Mouse (Mus musculus) midbrain, embryonic 15.5 days (tissue): ENCODE measurements around the gene Ly6g6d. TPM values are rescaled to one million over a fixed set of nuclear protein-coding genes. Genes with fewer than 3 reads are reported as not detected.

Experiments used
- ATAC-seq: fragments of 200-750 bp; cut with Nextera tagmentation; replicated peaks from 2 replicates; pipeline ENCODE4 v1.8.0; 2017; ENCODE audit warnings: moderate TSS enrichment
- H3K27ac ChIP-seq: fragments of 300-500 bp; sonication (generic); 2 replicates; pipeline ENCODE4 v1.5.1; 2015; ENCODE audit warnings: mild to moderate bottlenecking, inconsistent platforms
- H3K27me3 ChIP-seq: fragments of 300-500 bp; sonication (generic); replicated peaks from 2 replicates; pipeline ENCODE4 v1.6.1; 2015; ENCODE audit warnings: inconsistent platforms
- H3K36me3 ChIP-seq: fragments of 300-500 bp; sonication (generic); replicated peaks from 2 replicates; pipeline ENCODE4 v1.6.1; 2015; ENCODE audit warnings: inconsistent platforms
- H3K4me1 ChIP-seq: fragments of 300-500 bp; sonication (generic); 2 replicates; pipeline ENCODE4 v1.6.1; 2015; ENCODE audit warnings: inconsistent platforms
- H3K4me2 ChIP-seq: fragments of 300-500 bp; sonication (generic); 2 replicates; pipeline ENCODE4 v1.6.1; 2015; ENCODE audit warnings: inconsistent platforms, mild to moderate bottlenecking, moderate library complexity
- H3K4me3 ChIP-seq: fragments of 300-500 bp; sonication (generic); 2 replicates; pipeline ENCODE4 v1.5.1; 2015; ENCODE audit warnings: mild to moderate bottlenecking, inconsistent platforms
- H3K9ac ChIP-seq: fragments of 300-500 bp; sonication (generic); 2 replicates; pipeline ENCODE4 v1.6.1; 2015; ENCODE audit warnings: mild to moderate bottlenecking, inconsistent platforms
- H3K9me3 ChIP-seq: fragments of 300-500 bp; sonication (generic); 2 replicates; pipeline ENCODE4 v1.6.1; 2016; ENCODE audit warnings: inconsistent platforms
- WGBS: fragments of 180-500 bp; shearing (Covaris S2); methylation state at CpG from one replicate; pipeline ENCODE4 v1.1.7; 2015; ENCODE audit warnings: mixed read lengths; 5-methylcytosine and 5-hydroxymethylcytosine counted together
- polyA plus RNA-seq: library from polyadenylated mRNA; unstranded; fragments of >200 nt; fragmentation: Nextera tagmentation; extraction: Ambion mirVana; gene quantifications from 2 replicates; pipeline ENCODE4 v1.2.1, GENCODE M21; 2015

The Ly6g6d gene
- polyA plus RNA-seq, 1 experiment from 2014 or later, result 1.9 TPM

GRCm38 (mm10) chr17:35079778-35080177, 1.9 kb upstream of the Ly6g6d start:
- Histone ChIP-seq H3K4me2 (no peak overlapping the region), H3K4me1 (peaks cover 11% of the 10 kb centered on the region; the same call in 1 of the 2 replicates), H3K36me3 (no peaks in the 10 kb centered on the region), H3K9ac (no peak overlapping the region), H3K27ac (no peak overlapping the region), H3K9me3 (no peaks in the 10 kb centered on the region), H3K27me3 (no peaks in the 10 kb centered on the region), H3K4me3 (no peak overlapping the region)
- no peak for ATAC-seq
- WGBS, result 72% methylated on average over 9 of the region's 9 CpGs

- WGBS, result 41% methylated on average over 2 of the region's 2 CpGs
- H3K4me2 ChIP-seq, result peak overlapping the region; percentile 43; the same call in 1 of the 2 replicates
- peak overlapping the region; percentile 21; the same call in 1 of the 2 replicates for H3K4me3 ChIP-seq
- no peaks in the 10 kb centered on the region for H3K27me3 ChIP-seq
- no peaks in the 10 kb centered on the region for H3K36me3 ChIP-seq
- H3K4me1 ChIP-seq, result peaks cover 11% of the 10 kb centered on the region; the same call in 1 of the 2 replicates
- no peak overlapping the region for H3K9ac ChIP-seq
- H3K9me3 ChIP-seq, result no peaks in the 10 kb centered on the region
- no peak overlapping the region for H3K27ac ChIP-seq
- ATAC-seq, result no peak
These were observed 580 bp downstream of the Ly6g6d start for GRCm38 (mm10) chr17:35077285-35077684.

- Histone ChIP-seq H3K9ac (no peak within 1 kb of the TSS; the same call in 1 of the 2 replicates), H3K27ac (no peak within 1 kb of the TSS), H3K27me3 (no peaks in the 10 kb centered on the region), H3K4me3 (peak within 1 kb of the TSS; percentile 21), H3K9me3 (no peaks in the 10 kb centered on the region), H3K36me3 (no peaks in the 10 kb centered on the region), H3K4me1 (peaks cover 11% of the 10 kb centered on the region; the same call in 1 of the 2 replicates), H3K4me2 (peak within 1 kb of the TSS; percentile 43)
- 36% methylated on average over 10 of the region's 10 CpGs for WGBS
- ATAC-seq, result no peak
These were observed 1.2 kb downstream of the Ly6g6d start, which contains the start of gene Ly6g6e for GRCm38 (mm10) chr17:35076507-35077176. Ly6g6e (plus strand) TSS chr17:35076902.

GRCm38 (mm10) chr17:35074097-35074496, 3.8 kb downstream of the Ly6g6d start:
- no peak overlapping the region for H3K4me3 ChIP-seq
- no peak overlapping the region for H3K9ac ChIP-seq
- H3K36me3 ChIP-seq, result no peaks in the 10 kb centered on the region
- peaks cover 11% of the 10 kb centered on the region; the same call in 1 of the 2 replicates for H3K4me1 ChIP-seq
- no peaks in the 10 kb centered on the region for H3K9me3 ChIP-seq
- H3K27ac ChIP-seq, result no peak overlapping the region
- no peak overlapping the region for H3K4me2 ChIP-seq
- WGBS, result 57% methylated on average over 17 of the region's 17 CpGs
- H3K27me3 ChIP-seq, result no peaks in the 10 kb centered on the region
- ATAC-seq, result no peak

- ATAC-seq, result no peak
- Histone ChIP-seq H3K9ac (no peak overlapping the region), H3K4me2 (no peak overlapping the region), H3K9me3 (no peaks in the 10 kb centered on the region), H3K36me3 (no peaks in the 10 kb centered on the region), H3K27me3 (peaks cover 8% of the 10 kb centered on the region; the same call in 1 of the 2 replicates), H3K27ac (no peak overlapping the region), H3K4me3 (no peak overlapping the region), H3K4me1 (no peaks in the 10 kb centered on the region)
- 85% methylated on average over 9 of the region's 9 CpGs for WGBS
These were observed 6.4 kb downstream of the Ly6g6d start for GRCm38 (mm10) chr17:35071454-35071853.

- no peak for ATAC-seq
- H3K9me3 ChIP-seq, result no peaks in the 10 kb centered on the region
- H3K4me2 ChIP-seq, result no peak overlapping the region
- no peak overlapping the region for H3K4me3 ChIP-seq
- H3K9ac ChIP-seq, result no peak overlapping the region
- no peak overlapping the region for H3K27ac ChIP-seq
- H3K36me3 ChIP-seq, result no peaks in the 10 kb centered on the region
- 68% methylated on average over 6 of the region's 6 CpGs for WGBS
- H3K4me1 ChIP-seq, result peaks cover under 1% of the 10 kb centered on the region; the same call in 1 of the 2 replicates
- peaks cover 14% of the 10 kb centered on the region for H3K27me3 ChIP-seq
These were observed 7.2 kb downstream of the Ly6g6d start for GRCm38 (mm10) chr17:35070556-35071229.

GRCm38 (mm10) chr17:35068213-35068914, 9.5 kb downstream of the Ly6g6d start:
- 86% methylated on average over 17 of the region's 17 CpGs for WGBS
- no peaks in the 10 kb centered on the region for H3K36me3 ChIP-seq
- H3K27me3 ChIP-seq, result peaks cover 36% of the 10 kb centered on the region
- peaks cover 10% of the 10 kb centered on the region; the same call in 1 of the 2 replicates for H3K4me1 ChIP-seq
- no peak overlapping the region for H3K9ac ChIP-seq
- no peak overlapping the region for H3K4me3 ChIP-seq
- H3K4me2 ChIP-seq, result no peak overlapping the region
- H3K9me3 ChIP-seq, result no peaks in the 10 kb centered on the region
- H3K27ac ChIP-seq, result no peak overlapping the region
- ATAC-seq, result no peak

GRCm38 (mm10) chr17:35066084-35066483, 11.8 kb downstream of the Ly6g6d start, which contains the start of gene Mpig6b:
Mpig6b (minus strand) TSS chr17:35066184.
- H3K9ac ChIP-seq, result peak within 1 kb of the TSS; percentile 26; the same call in 1 of the 2 replicates
- H3K9me3 ChIP-seq, result no peaks in the 10 kb centered on the region
- peak within 1 kb of the TSS; percentile 43 for H3K4me2 ChIP-seq
- H3K27me3 ChIP-seq, result peaks cover 41% of the 10 kb centered on the region
- H3K36me3 ChIP-seq, result peaks cover 4% of the 10 kb centered on the region; the same call in 1 of the 2 replicates
- peak within 1 kb of the TSS; percentile 13 for H3K4me3 ChIP-seq
- H3K27ac ChIP-seq, result no peak within 1 kb of the TSS
- H3K4me1 ChIP-seq, result peaks cover 10% of the 10 kb centered on the region; the same call in 1 of the 2 replicates
- ATAC-seq, result no peak
- WGBS, result 46% methylated on average over 10 of the region's 10 CpGs

- no peak for ATAC-seq
- Histone ChIP-seq H3K27me3 (peaks cover 41% of the 10 kb centered on the region), H3K4me2 (peak within 1 kb of the TSS; percentile 43), H3K4me3 (peak within 1 kb of the TSS; percentile 13), H3K9me3 (no peaks in the 10 kb centered on the region), H3K4me1 (peaks cover 18% of the 10 kb centered on the region), H3K9ac (peak within 1 kb of the TSS; percentile 26; the same call in 1 of the 2 replicates), H3K36me3 (peaks cover 4% of the 10 kb centered on the region; the same call in 1 of the 2 replicates), H3K27ac (no peak within 1 kb of the TSS)
- under 1% methylated on average over 48 of the region's 48 CpGs for WGBS
These were observed 12.6 kb downstream of the Ly6g6d start, which contains the start of gene Ly6g6c for GRCm38 (mm10) chr17:35064951-35065947. Ly6g6c (plus strand) TSS chr17:35065388.

GRCm38 (mm10) chr17:35064378-35064877, 13.4 kb downstream of the Ly6g6d start:
- H3K27ac ChIP-seq, result no peak overlapping the region
- H3K4me3 ChIP-seq, result no peak overlapping the region
- ATAC-seq, result no peak
- H3K4me1 ChIP-seq, result peaks cover 24% of the 10 kb centered on the region
- no peak overlapping the region for H3K9ac ChIP-seq
- no peak overlapping the region for H3K4me2 ChIP-seq
- peaks cover 41% of the 10 kb centered on the region for H3K27me3 ChIP-seq
- peaks cover 4% of the 10 kb centered on the region; the same call in 1 of the 2 replicates for H3K36me3 ChIP-seq
- H3K9me3 ChIP-seq, result no peaks in the 10 kb centered on the region
- 31% methylated on average over 10 of the region's 10 CpGs for WGBS

GRCm38 (mm10) chr17:35063466-35063865, 14.4 kb downstream of the Ly6g6d start:
- no peak overlapping the region for H3K9ac ChIP-seq
- 95% methylated on average over 3 of the region's 3 CpGs for WGBS
- no peak for ATAC-seq

More at GRCm38 (mm10) chr17:35063466-35063865, 14.4 kb downstream of the Ly6g6d start:
- H3K36me3 ChIP-seq, result peaks cover 4% of the 10 kb centered on the region; the same call in 1 of the 2 replicates
- H3K4me2 ChIP-seq, result no peak overlapping the region
- H3K27ac ChIP-seq, result no peak overlapping the region
- no peaks in the 10 kb centered on the region for H3K9me3 ChIP-seq
- no peak overlapping the region for H3K4me3 ChIP-seq
- H3K4me1 ChIP-seq, result peaks cover 27% of the 10 kb centered on the region
- H3K27me3 ChIP-seq, result peaks cover 41% of the 10 kb centered on the region
